Mouse (Mus musculus) layer of hippocampus, adult 9-11 months (tissue): ENCODE measurements at regions not wholly inside any gene's neighbourhood (a gene's known extent, or its start where the extent isn't known, plus 50 kb on each side); places are given as distances from the start of the nearest gene placed in this dataset.
"Not testable (repeated sequence)": the region's sequence is repeated elsewhere in the genome, so short reads cannot be mapped to it uniquely, and the experiment has no call there.

Source experiments
- DNase-seq: peaks from one replicate; pipeline ENCODE4 v3.0.0; 2022

DNA sequence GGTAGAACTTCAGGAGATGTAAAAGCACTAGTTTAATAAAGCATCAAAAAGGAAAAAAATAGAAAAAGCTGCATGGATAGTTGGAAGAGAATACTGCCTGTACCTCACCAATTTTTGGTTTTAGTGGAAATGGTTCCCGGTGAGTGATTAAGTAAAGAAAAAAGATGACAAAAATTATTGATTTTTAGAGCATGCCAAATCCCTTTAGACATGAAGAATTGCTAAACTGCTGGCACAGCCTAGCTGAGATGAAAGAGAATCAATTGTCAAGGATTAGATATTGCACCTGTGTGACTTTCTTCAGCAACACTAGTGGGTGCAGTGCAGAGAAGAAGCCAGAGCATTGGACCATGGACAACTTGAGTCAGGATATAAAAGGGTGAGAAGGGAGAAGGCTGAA is 348.7 kb upstream of the Cpeb2 start:
- DNase-seq: no peak

DNA sequence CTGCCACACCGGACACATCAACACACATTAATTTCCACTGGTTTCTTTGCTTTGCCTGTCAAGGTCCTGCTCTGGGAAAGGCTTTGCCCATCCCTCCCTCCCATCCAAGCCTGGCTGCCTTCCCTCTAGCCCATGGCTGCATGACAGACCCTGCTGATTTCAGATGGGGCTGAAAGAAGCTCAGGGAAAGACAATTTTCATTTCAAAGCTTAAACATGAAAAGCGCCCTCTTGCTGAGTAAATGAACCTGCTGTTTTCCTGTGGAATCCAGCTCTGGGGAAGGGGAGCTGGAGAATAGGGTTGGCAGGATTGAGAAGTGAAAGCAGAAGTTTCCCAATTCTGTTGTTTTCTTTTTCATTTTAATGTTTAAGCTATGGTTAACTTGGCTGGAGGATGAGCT is 341.1 kb upstream of the Cpeb2 start:
- DNase-seq: no peak

GRCm38 (mm10) chr5:42906136-42906535 is 326.8 kb upstream of the Cpeb2 start:
- DNase-seq: no peak

- no peak for DNase-seq
Measured at GRCm38 (mm10) chr5:42919328-42919727, 313.6 kb upstream of the Cpeb2 start.

- DNase-seq: no peak
Measured at GRCm38 (mm10) chr5:42932106-42932505, 300.9 kb upstream of the Cpeb2 start.

DNA sequence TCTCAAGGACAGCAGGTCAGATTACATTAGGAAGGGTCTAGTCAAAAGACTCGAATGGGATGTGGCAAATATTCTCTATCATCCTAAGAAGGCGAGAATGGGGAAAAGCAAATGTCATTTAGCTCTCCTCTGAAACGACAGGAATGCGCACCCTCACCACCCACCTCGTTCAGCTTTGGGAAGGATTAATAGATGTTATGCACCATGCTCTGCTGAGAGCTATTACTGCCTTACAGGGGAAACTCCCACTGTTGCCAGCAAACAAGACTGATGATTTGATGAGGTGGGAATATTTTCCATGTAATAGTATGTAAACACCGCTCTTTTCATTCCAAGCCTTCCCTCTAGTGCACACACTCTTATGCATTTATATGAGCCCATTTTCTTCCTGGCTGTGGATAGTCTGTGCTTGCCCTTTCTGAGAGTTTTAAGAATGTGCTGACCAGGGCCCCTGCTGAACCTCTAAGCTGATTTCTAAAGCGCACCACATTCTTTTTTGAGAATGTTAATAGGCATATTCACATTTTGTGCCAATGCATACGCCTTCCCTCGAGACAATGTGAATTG is 273.6 kb upstream of the Cpeb2 start:
- DNase-seq: no peak

DNA sequence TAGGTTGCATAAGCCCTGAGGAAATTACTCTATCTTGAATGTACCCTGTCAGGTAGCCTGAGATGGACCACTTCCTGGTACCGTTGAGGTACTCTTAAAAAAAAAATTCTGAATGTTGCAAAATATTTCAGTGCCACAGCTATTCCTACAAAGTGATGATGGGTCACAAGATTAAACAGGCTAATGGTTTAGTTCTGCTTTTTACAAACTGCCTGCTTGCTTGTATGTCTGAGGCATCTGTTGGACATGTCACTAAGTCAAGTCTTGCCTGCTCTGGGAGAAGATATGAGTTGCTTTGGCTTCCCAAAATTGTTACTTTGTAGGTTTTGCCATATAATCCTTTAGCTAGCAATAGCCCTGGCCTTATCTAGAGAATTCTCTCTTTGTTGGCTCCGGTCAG is 266.0 kb upstream of the Cpeb2 start:
- DNase-seq: not testable (repeated sequence)

GRCm38 (mm10) chr5:42969209-42969608 is 263.8 kb upstream of the Cpeb2 start:
- no peak for DNase-seq

GRCm38 (mm10) chr5:42969621-42970020 is 263.3 kb upstream of the Cpeb2 start:
- no peak for DNase-seq

DNA sequence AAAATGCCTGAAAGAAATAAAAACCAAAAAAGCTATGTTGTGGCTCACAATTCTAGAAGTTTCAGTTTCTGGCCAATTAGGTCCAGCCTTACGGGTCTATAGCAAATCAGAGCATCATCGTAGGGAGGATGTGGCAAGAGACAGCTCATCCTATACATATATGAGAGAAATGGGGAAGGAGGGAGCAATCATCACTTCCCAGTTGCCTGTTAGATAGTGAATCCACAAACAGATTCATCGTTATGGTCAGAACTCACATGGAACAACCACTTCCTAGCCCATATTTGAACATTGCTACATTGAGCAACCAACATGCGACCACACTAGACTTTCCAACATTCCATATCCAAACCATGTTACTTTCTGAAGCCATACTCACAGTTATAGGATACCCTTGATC is 255.9 kb upstream of the Cpeb2 start:
- DNase-seq: no peak

GRCm38 (mm10) chr5:42980946-42981650 is 251.9 kb upstream of the Cpeb2 start:
- DNase-seq: no peak

DNA sequence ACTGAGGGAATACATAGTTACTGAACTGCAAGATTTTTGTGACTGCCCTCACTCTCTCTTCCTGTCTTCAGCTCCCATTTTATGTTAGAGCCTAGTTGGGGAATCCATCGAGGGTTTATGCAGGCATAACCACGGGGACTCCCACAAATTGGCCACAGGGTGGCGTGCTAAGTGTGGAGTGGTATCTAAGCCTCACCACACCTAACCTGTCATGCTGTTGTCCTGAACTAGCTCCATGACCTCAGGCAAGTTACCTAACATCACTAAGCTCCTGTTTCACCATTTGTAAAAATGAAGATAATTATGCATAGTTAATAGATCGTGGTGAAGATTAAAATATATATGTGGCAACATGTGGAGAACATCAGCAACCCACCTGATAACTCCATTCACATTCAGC is 246.8 kb upstream of the Cpeb2 start:
- no peak for DNase-seq

GRCm38 (mm10) chr5:42987710-42988466 is 245.1 kb upstream of the Cpeb2 start:
- DNase-seq: no peak

DNA sequence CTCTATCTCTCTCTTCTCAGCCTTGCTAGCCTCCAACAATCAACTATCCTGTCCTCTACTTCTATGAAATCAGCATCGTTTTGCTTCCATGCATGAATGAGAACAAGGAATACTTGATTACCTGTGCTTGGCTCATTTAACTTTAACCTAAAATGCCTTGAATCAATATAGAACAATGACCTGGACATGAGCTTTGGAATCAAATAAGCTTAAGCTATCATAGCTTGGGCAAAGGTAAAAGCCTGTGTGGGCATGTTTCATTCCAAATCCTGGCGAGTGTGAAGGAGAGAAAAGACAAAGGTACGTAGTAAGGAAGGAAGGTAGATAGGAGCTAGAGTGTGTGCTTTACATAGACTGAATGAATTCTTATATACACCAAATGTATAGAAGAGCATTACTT is 243.7 kb upstream of the Cpeb2 start:
- DNase-seq: no peak

DNA sequence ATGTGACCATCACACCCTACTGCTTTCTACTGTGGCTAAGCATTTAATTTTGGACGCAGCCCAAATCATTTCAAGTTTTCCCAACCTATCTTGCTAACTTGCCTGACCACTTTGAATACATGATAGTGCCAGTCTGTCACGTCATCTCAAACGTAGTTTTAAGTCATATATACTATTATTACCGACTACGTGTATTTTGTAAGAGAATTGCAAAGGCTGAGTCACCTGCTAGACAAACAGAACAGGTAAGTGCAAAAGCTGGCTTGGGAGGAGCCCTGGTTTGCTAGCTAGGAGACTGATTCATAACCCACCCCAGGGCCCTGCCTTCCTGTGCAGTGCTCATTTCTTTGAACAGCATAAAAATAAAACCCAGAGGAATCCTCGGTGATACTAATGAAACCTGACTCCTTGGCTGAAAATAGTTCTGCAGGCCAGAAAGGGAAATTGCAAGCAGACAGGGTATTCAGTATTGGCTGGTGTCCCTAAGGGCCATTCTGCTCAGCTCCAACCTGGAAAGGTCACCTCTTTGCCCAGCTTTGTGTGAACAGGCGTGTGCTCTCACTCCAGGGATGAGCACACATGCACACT is 208.9 kb upstream of the Cpeb2 start:
- DNase-seq: no peak

GRCm38 (mm10) chr5:43031285-43031684 is 201.7 kb upstream of the Cpeb2 start:
- DNase-seq: no peak

- DNase-seq: no peak
Measured at GRCm38 (mm10) chr5:43031916-43032315, 201.1 kb upstream of the Cpeb2 start.

GRCm38 (mm10) chr5:43034421-43034820 is 198.5 kb upstream of the Cpeb2 start:
- DNase-seq: no peak

- no peak for DNase-seq
Measured at GRCm38 (mm10) chr5:43037592-43037991, 195.4 kb upstream of the Cpeb2 start.

DNA sequence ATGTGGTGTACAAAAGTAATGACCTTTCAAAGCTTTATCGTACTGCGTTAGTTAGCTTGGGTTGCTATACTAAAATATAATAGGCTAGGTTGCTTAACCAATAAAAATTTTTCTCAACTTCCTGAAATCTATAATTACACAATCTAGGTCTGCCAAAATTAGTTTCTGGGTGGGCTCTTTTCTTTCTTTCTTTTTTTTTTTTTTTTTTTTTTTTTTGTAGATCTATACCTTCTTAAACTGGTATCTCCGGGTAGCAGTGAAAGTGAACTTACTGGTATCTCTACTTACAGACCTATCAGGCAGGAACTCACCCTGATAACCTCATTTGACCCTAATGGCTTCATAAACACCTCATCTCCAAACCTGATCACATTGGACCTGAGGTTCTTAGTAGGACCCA is 193.4 kb upstream of the Cpeb2 start:
- no peak for DNase-seq

- no peak for DNase-seq
Measured at GRCm38 (mm10) chr5:43042585-43042984, 190.4 kb upstream of the Cpeb2 start.

DNA sequence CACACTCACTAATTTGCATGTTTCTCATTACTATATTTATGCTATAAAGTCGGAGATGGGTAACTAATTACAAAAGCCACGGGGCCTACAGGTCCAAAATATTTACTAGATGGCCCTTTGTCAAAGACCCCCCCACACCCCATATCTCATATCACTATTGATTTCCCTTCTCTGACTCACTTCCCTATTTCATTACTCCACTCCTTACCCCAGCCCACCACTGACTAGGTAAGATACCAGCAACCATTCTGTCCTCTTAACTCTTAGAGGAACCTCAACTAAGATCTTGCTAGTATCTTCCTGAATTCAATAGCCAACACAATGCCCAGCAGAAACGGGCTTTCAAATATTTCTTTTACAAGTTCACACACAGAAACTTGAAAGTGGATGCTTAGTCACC is 187.1 kb upstream of the Cpeb2 start:
- no peak for DNase-seq

GRCm38 (mm10) chr5:43047316-43047715 is 185.7 kb upstream of the Cpeb2 start:
- DNase-seq: no peak
